Mouse (Mus musculus): Measurements from ENCODE around the gene Gm4565. TPM values are rescaled to one million over a fixed set of nuclear protein-coding genes. Genes with fewer than 3 reads are reported as not detected.
"Not testable (repeated sequence)": the region's sequence is repeated elsewhere in the genome, so short reads cannot be mapped to it uniquely, and the experiment has no call there.

The Gm4565 gene
- not detected in 2 replicates for polyA plus RNA-seq (2015; fragmentation: Nextera tagmentation; extraction: Ambion mirVana)

GRCm38 (mm10) chr7:22588027-22588426 is at the start of gene Gm4565:
Gene Gm4565, minus strand, starts transcription at chr7:22588127.
- not testable (repeated sequence) for H3K9ac ChIP-seq; H3K4me2 ChIP-seq; ATAC-seq (replicated peaks; ENCODE audit: insufficient number of reproducible peaks, insufficient read depth, low FRiP score, low read depth); H3K4me1 ChIP-seq (replicated peaks); H3K27ac ChIP-seq; H3K9me3 ChIP-seq (replicated peaks); H3K36me3 ChIP-seq; H3K27me3 ChIP-seq; H3K4me3 ChIP-seq
- 61% methylated on average over 2 of the region's 4 CpGs for WGBS

- H3K9me3 ChIP-seq (replicated peaks); H3K4me1 ChIP-seq (replicated peaks); H3K9ac ChIP-seq; H3K27ac ChIP-seq; H3K36me3 ChIP-seq; H3K27me3 ChIP-seq; H3K4me3 ChIP-seq; ATAC-seq (replicated peaks; ENCODE audit: insufficient number of reproducible peaks, insufficient read depth, low FRiP score, low read depth); H3K4me2 ChIP-seq: not testable (repeated sequence)
- WGBS, result no CpG with 5 or more reads among the region's 3 CpGs
Measured at GRCm38 (mm10) chr7:22565243-22565642, 22.7 kb downstream of the Gm4565 start, which contains the start of gene Gm4201. Gene Gm4201, minus strand, starts transcription at chr7:22565343.

GRCm38 (mm10) chr7:22534787-22535186 is 53.1 kb downstream of the Gm4565 start, which contains the start of gene Gm8677:
Gene Gm8677, minus strand, starts transcription at chr7:22534887.
- H3K27ac ChIP-seq; H3K9me3 ChIP-seq (replicated peaks); H3K4me1 ChIP-seq (replicated peaks); H3K9ac ChIP-seq; H3K4me2 ChIP-seq; H3K4me3 ChIP-seq; H3K36me3 ChIP-seq; ATAC-seq (replicated peaks; ENCODE audit: insufficient number of reproducible peaks, insufficient read depth, low FRiP score, low read depth); H3K27me3 ChIP-seq: not testable (repeated sequence)
- no CpG with 5 or more reads among the region's 1 CpGs for WGBS

Other genes with a start within 250 kb of the Gm4565 start
- gene Gm8660, start 217.1 kb downstream of the Gm4565 start, polyA plus RNA-seq (2015; fragmentation: Nextera tagmentation; extraction: Ambion mirVana), result not detected in 2 replicates
- not detected in 2 replicates for gene Vmn1r148, start 174.5 kb downstream of the Gm4565 start, polyA plus RNA-seq (2015; fragmentation: Nextera tagmentation; extraction: Ambion mirVana)
- gene Vmn1r149, start 149.9 kb downstream of the Gm4565 start, polyA plus RNA-seq (2015; fragmentation: Nextera tagmentation; extraction: Ambion mirVana), result not detected in 2 replicates
- not detected in 2 replicates for gene Gm10665, start 124.1 kb downstream of the Gm4565 start, polyA plus RNA-seq (2015; fragmentation: Nextera tagmentation; extraction: Ambion mirVana)
- gene Vmn1r151, start 88.4 kb downstream of the Gm4565 start, polyA plus RNA-seq (2015; fragmentation: Nextera tagmentation; extraction: Ambion mirVana), result not detected in 2 replicates
- gene Vmn1r152, start 65.2 kb downstream of the Gm4565 start, polyA plus RNA-seq (2015; fragmentation: Nextera tagmentation; extraction: Ambion mirVana), result not detected in 2 replicates
- gene Gm8677, start 53.2 kb downstream of the Gm4565 start, polyA plus RNA-seq (2015; fragmentation: Nextera tagmentation; extraction: Ambion mirVana), result not detected in 2 replicates
- not detected in 2 replicates for gene Gm4201, start 22.8 kb downstream of the Gm4565 start, polyA plus RNA-seq (2015; fragmentation: Nextera tagmentation; extraction: Ambion mirVana)
- not detected in 2 replicates for gene Vmn1r155, start 69.9 kb upstream of the Gm4565 start, polyA plus RNA-seq (2015; fragmentation: Nextera tagmentation; extraction: Ambion mirVana)
- not detected in 2 replicates for gene Gm8693, start 104.2 kb upstream of the Gm4565 start, polyA plus RNA-seq (2015; fragmentation: Nextera tagmentation; extraction: Ambion mirVana)
- gene Gm4567, start 131.6 kb upstream of the Gm4565 start, polyA plus RNA-seq (2015; fragmentation: Nextera tagmentation; extraction: Ambion mirVana), result not detected in 2 replicates
- gene Vmn1r157, start 173.6 kb upstream of the Gm4565 start, polyA plus RNA-seq (2015; fragmentation: Nextera tagmentation; extraction: Ambion mirVana), result not detected in 2 replicates
- not detected in 2 replicates for gene Vmn1r158, start 202.7 kb upstream of the Gm4565 start, polyA plus RNA-seq (2015; fragmentation: Nextera tagmentation; extraction: Ambion mirVana)